Mouse (Mus musculus) kidney, postnatal 0 days (tissue): ENCODE measurements around the gene Hist1h3a. TPM values are rescaled to one million over a fixed set of nuclear protein-coding genes. Genes with fewer than 3 reads are reported as not detected.

Experiments
- ATAC-seq: fragments of 200-750 bp; cut with Nextera tagmentation; replicated peaks from 2 replicates; pipeline ENCODE4 v1.8.0; 2017; ENCODE audit warnings: low read depth, moderate number of reproducible peaks, moderate TSS enrichment, moderate library complexity; ENCODE audit not compliant: low FRiP score
- DNase-seq: peaks from one replicate; pipeline ENCODE4 v3.0.0-alpha.2; 2016; ENCODE audit warnings: low spot score
- H3K27ac ChIP-seq: fragments of 300-500 bp; sonication (generic); 2 replicates; pipeline ENCODE4 v1.5.1; 2014; ENCODE audit warnings: mild to moderate bottlenecking
- H3K27me3 ChIP-seq: fragments of 300-500 bp; sonication (generic); 2 replicates; pipeline ENCODE4 v1.6.1; 2014; ENCODE audit warnings: low read length, mixed read lengths; ENCODE audit not compliant: insufficient read depth
- H3K36me3 ChIP-seq: fragments of 300-500 bp; sonication (generic); 2 replicates; pipeline ENCODE4 v1.6.1; 2014; ENCODE audit warnings: low read length, mixed read lengths; ENCODE audit not compliant: insufficient read depth
- H3K4me1 ChIP-seq: fragments of 300-500 bp; sonication (generic); replicated peaks from 2 replicates; pipeline ENCODE4 v1.6.1; 2014; ENCODE audit warnings: antibody characterized with exemption, low read length, mixed read lengths; ENCODE audit not compliant: insufficient read depth
- H3K4me2 ChIP-seq: fragments of 300-500 bp; sonication (generic); 2 replicates; pipeline ENCODE4 v1.6.1; 2014; ENCODE audit warnings: mild to moderate bottlenecking, low read length, moderate library complexity, mixed read lengths
- H3K4me3 ChIP-seq: fragments of 300-500 bp; sonication (generic); replicated peaks from 2 replicates; pipeline ENCODE4 v1.5.1; 2014; ENCODE audit warnings: low read depth, low read length
- H3K9ac ChIP-seq: fragments of 300-500 bp; sonication (generic); 2 replicates; pipeline ENCODE4 v1.6.1; 2014; ENCODE audit warnings: low read depth, low read length
- H3K9me3 ChIP-seq: fragments of 300-500 bp; sonication (generic); replicated peaks from 2 replicates; pipeline ENCODE4 v1.6.1; 2016; ENCODE audit warnings: low read length, inconsistent platforms, mixed read lengths
- CTCF ChIP-seq: IDR thresholded peaks from 2 replicates; pipeline ENCODE4 v1.5.1; 2016; ENCODE audit warnings: antibody characterized with exemption, low read depth, mild to moderate bottlenecking, moderate library complexity
- WGBS: fragments of 180-500 bp; shearing (Covaris S2); extraction: QIAGEN DNeasy Blood & Tissue Kit; methylation state at CpG from one replicate; pipeline ENCODE4 v1.1.7; 2014; 5-methylcytosine and 5-hydroxymethylcytosine counted together
- polyA plus RNA-seq: library from polyadenylated mRNA; unstranded; fragments of >200 nt; fragmentation: Nextera tagmentation; extraction: Ambion mirVana; gene quantifications from 2 replicates; pipeline ENCODE4 v1.2.1, GENCODE M21; 2015

Hist1h3a gene
- polyA plus RNA-seq, 1 experiment from 2014 or later: 6.7 TPM

DNA sequence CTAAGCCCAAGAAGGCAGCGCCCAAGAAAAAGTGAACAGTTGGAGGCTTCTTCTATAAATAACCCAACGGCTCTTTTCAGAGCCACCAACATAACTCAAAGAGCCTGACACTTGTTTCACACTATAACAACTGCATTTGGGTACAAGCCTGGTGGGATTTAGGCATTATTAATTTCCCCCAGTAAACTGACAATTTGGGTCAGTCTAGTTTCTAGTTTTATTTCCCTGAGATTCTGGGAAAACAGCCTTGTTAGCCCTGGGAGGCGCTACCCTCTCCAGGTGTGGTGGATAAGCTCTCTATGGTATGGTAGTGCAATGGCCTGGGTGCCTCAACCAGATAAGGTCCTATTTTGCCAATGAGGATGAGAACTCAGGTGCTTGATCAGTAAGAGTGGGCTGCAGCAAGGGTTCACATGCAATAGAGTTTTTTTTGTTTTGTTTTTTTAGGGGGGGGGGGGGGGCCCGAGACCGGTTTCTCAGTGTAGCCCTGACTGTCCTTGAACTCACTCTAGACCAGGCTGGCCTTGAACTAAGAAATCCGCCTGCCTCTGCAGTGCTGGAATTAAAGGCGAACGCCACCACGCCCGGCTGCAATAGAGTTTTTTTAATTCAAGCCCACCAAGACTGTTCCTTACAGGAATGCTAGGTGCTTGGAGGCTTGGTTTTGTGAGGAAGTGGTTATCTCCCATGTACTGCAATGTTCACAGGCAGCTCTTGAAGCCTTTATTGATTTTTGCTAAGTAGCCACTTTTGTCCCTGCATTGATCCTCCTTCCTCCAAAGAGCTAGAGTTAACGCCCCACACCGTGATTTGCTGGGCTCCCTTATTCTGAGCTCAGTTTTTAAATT, 2.4 kb upstream of the Hist1h3a start:
- H3K4me2 ChIP-seq: peak overlapping the region; percentile 76
- peak overlapping the region; percentile 57 for H3K9ac ChIP-seq
- peak overlapping the region; percentile 89 for H3K27ac ChIP-seq
- H3K4me1 ChIP-seq: peaks cover 17% of the 10 kb centered on the region
- TF ChIP-seq CTCF: no peak
- ATAC-seq (no peak), DNase-seq (no peak)
- H3K4me3 ChIP-seq: peak overlapping the region; percentile 42
- no peaks in the 10 kb centered on the region for H3K27me3 ChIP-seq
- H3K36me3 ChIP-seq: no peaks in the 10 kb centered on the region
- 36% methylated on average over 12 of the region's 12 CpGs for WGBS
- no peaks in the 10 kb centered on the region for H3K9me3 ChIP-seq

DNA sequence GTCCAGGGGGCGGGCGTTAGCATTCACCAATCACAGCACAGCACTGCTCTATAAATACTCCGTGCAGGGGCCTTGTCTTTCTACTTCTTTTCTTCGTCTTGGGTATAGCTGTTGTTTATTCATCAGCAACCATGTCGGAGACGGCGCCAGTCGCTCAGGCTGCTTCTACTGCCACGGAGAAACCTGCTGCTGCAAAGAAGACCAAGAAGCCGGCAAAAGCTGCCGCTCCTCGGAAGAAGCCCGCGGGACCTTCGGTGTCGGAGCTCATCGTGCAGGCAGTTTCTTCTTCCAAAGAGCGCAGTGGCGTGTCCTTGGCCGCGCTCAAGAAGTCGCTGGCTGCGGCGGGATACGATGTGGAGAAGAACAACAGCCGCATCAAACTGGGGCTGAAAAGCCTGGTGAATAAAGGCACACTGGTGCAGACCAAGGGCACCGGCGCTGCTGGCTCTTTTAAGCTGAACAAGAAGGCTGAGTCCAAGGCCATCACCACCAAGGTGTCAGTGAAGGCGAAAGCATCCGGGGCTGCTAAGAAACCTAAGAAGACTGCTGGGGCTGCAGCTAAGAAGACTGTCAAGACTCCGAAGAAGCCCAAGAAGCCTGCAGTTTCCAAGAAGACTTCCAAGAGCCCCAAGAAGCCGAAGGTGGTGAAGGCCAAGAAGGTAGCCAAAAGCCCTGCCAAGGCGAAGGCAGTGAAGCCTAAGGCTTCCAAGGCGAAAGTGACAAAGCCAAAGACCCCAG, 1.6 kb upstream of the Hist1h3a start, which contains the start of gene Hist1h1a:
Hist1h1a (plus strand) TSS at position 81 of the 738 bp plus-strand sequence.
- Histone ChIP-seq H3K36me3 (no peaks in the 10 kb centered on the region), H3K4me3 (peak within 1 kb of the TSS; percentile 42), H3K27ac (peak within 1 kb of the TSS; percentile 89), H3K27me3 (no peaks in the 10 kb centered on the region), H3K4me2 (peak within 1 kb of the TSS; percentile 76), H3K9ac (peak within 1 kb of the TSS; percentile 57), H3K9me3 (no peaks in the 10 kb centered on the region), H3K4me1 (peaks cover 17% of the 10 kb centered on the region)
- ATAC-seq: peak; percentile 70
- peak; percentile 99 for DNase-seq
- WGBS: 3% methylated on average over 34 of the region's 34 CpGs
- no peak for TF ChIP-seq CTCF

DNA sequence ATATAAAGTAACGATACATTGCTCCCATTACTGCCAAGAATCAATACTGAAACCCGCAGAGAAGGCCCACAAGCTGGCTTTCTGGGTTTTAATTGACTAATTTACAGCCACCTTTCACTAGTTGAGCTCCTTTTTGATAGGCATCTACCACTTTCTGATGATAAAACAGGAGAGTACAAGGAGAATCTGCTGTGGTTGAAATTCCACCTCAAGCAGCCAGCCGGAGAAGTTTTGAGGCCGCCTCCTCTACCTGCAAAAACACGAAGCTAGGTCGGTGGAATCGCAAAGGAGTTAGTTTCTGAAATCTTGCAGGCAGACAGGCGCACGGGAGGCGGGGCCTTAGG, 1.0 kb upstream of the Hist1h3a start:
- peak overlapping the region; percentile 76 for H3K4me2 ChIP-seq
- no peak for DNase-seq
- no peaks in the 10 kb centered on the region for H3K27me3 ChIP-seq
- TF ChIP-seq CTCF: no peak; the same call in 1 of the 2 replicates
- H3K9ac ChIP-seq: peak overlapping the region; percentile 53
- H3K4me3 ChIP-seq: peak overlapping the region; percentile 42
- peaks cover 17% of the 10 kb centered on the region for H3K4me1 ChIP-seq
- no peak for ATAC-seq
- H3K9me3 ChIP-seq: no peaks in the 10 kb centered on the region
- WGBS: 2% methylated on average over 10 of the region's 10 CpGs
- H3K36me3 ChIP-seq: no peaks in the 10 kb centered on the region
- H3K27ac ChIP-seq: peak overlapping the region; percentile 89

DNA sequence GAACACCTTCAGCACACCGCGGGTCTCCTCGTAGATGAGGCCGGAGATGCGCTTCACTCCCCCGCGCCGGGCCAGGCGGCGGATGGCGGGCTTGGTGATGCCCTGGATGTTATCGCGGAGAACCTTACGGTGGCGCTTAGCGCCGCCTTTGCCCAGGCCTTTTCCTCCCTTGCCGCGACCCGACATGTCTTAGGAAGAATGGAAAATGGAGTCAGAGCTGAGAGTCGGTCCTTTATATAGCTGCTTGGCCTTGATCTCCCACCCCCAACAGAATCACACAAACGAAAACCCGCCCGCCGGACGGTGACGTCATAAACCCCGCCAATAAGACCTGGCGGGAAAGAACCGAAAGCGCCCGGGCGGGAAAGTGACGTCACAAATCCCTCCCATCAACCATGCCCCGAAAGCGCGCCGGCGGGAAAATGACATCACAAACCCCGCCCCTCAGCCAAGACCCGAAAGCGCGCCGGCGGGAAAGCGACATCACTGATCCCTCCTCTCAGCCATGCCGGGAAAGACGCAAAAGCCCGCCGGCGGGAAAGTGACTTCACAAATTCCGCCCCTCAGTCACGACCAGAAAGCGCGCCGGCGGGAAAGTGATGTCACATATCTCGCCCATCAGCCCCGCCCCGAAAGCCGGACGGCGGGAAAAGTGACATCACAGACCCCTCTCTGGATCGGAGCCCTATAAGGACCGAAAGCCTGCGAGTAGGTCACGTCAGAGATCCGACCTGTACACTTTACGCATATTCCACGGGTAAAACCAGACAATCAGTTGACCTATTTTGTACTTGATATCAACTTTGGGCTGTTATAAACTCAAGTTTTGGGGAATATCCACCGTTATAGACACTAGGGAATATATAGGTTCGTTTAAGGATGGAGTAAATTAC, 968 bp downstream of the Hist1h3a start, which contains the start of gene Hist1h4a:
Hist1h4a (minus strand) TSS at position 259 of the 893 bp plus-strand sequence.
- Histone ChIP-seq H3K4me1 (peaks cover 17% of the 10 kb centered on the region), H3K4me2 (peak within 1 kb of the TSS; percentile 76), H3K27me3 (no peaks in the 10 kb centered on the region), H3K4me3 (peak within 1 kb of the TSS; percentile 42), H3K9ac (peak within 1 kb of the TSS; percentile 62), H3K27ac (peak within 1 kb of the TSS; percentile 89), H3K36me3 (no peaks in the 10 kb centered on the region), H3K9me3 (no peaks in the 10 kb centered on the region)
- TF ChIP-seq CTCF: no peak
- DNase-seq (peak; percentile 98), ATAC-seq (peak; percentile 73)
- WGBS: under 1% methylated on average over 62 of the region's 72 CpGs

DNA sequence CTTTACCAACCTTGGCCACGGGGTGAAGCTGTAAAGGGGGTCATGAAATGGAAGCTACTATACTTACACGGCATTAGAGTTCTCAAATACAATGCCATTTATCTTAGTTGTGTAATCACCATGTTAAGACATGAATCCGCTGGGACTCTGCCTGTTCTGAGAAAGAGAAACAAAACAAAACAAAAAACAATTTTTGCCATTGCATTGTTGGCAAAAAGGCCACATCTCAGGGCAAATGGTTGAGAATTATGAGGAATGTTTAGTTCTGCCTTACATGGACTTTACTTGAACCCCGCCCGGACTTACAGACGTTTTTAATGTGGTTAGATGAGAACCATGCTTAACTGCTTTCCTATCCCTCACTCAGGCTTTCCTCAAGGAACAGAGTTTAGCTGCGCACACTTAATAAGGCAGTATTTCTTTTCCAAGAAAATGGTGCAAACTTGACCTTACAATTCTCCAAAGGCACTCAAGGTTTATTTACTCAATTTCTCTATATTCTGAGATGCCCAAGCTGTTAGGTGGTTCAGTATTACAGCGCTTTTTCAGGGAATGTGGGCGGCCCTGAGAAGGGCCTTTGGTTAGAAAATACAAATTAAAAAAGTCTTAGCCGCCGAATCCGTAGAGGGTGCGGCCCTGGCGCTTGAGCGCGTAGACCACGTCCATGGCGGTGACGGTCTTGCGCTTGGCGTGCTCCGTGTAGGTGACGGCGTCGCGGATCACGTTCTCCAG, 1.8 kb downstream of the Hist1h3a start:
- peaks cover 17% of the 10 kb centered on the region for H3K4me1 ChIP-seq
- H3K27ac ChIP-seq: peak overlapping the region; percentile 89
- H3K9me3 ChIP-seq: no peaks in the 10 kb centered on the region
- no peaks in the 10 kb centered on the region for H3K27me3 ChIP-seq
- TF ChIP-seq CTCF: peak; percentile 20; the same call in 1 of the 2 replicates
- peak overlapping the region; percentile 42 for H3K4me3 ChIP-seq
- H3K36me3 ChIP-seq: no peaks in the 10 kb centered on the region
- peak; percentile 82 for DNase-seq
- 0 out of 2 replicates have a peak, but pooled peaks have one; percentile 0 for ATAC-seq
- peak overlapping the region; percentile 59 for H3K9ac ChIP-seq
- peak overlapping the region; percentile 76 for H3K4me2 ChIP-seq
- 2% methylated on average over 19 of the region's 27 CpGs for WGBS
